Mouse (Mus musculus) liver, embryonic 14.5 days (tissue): Measurements from ENCODE around the gene Plxnb1. TPM values are rescaled to one million over a fixed set of nuclear protein-coding genes. Genes with fewer than 3 reads are reported as not detected.

Source experiments
- ATAC-seq: fragments of 200-750 bp; cut with Nextera tagmentation; 2 replicates; pipeline ENCODE4 v1.8.0; 2017; ENCODE audit warnings: moderate number of reproducible peaks, mild to moderate bottlenecking, moderate library complexity; ENCODE audit not compliant: insufficient read depth
- DNase-seq, 3 experiments: peaks; one replicate each; pipeline ENCODE4 v3.0.0-alpha.2; 2012 to 2013; ENCODE audit warnings: low read depth in 3 of 3, low spot score in 3 of 3
- H3K27ac ChIP-seq: fragments of 300-500 bp; sonication (generic); 2 replicates; pipeline ENCODE4 v1.5.1; 2014; ENCODE audit warnings: moderate library complexity, mild to moderate bottlenecking, control low read depth, inconsistent platforms
- H3K27me3 ChIP-seq: fragments of 300-500 bp; sonication (generic); 2 replicates; pipeline ENCODE4 v1.6.1; 2014; ENCODE audit warnings: mild to moderate bottlenecking, low read length, moderate library complexity; ENCODE audit not compliant: control insufficient read depth, insufficient read depth
- H3K36me3 ChIP-seq: fragments of 300-500 bp; sonication (generic); replicated peaks from 2 replicates; pipeline ENCODE4 v1.6.1; 2014; ENCODE audit warnings: low read depth; ENCODE audit not compliant: control insufficient read depth, insufficient read depth
- H3K4me1 ChIP-seq, 2 experiments: fragments of 200-500 bp in 1 of 2; fragments of 300-500 bp in 1 of 2; sonication (generic) in 1 of 2; replicated peaks; 2 replicates each; pipeline ENCODE4 v1.6.1; 2012 to 2014; ENCODE audit warnings: antibody characterized with exemption in 1 of 2, inconsistent platforms in 1 of 2, low read length in 1 of 2; ENCODE audit not compliant: control insufficient read depth in 2 of 2, insufficient read depth in 2 of 2
- H3K4me2 ChIP-seq: fragments of 300-500 bp; sonication (generic); 2 replicates; pipeline ENCODE4 v1.6.1; 2014; ENCODE audit warnings: low read depth, mild to moderate bottlenecking, control low read depth, moderate library complexity
- H3K4me3 ChIP-seq, 2 experiments: fragments of 200-500 bp in 1 of 2; fragments of 300-500 bp in 1 of 2; sonication (generic) in 1 of 2; 2 replicates each; pipeline ENCODE4 v1.5.1; 2012 to 2014; ENCODE audit warnings: low read depth in 2 of 2, low read length in 2 of 2, mild to moderate bottlenecking in 2 of 2, control low read depth in 1 of 2, inconsistent platforms in 1 of 2, moderate library complexity in 1 of 2; ENCODE audit not compliant: insufficient read depth in 1 of 2
- H3K9ac ChIP-seq: fragments of 300-500 bp; sonication (generic); replicated peaks from 2 replicates; pipeline ENCODE4 v1.6.1; 2014; ENCODE audit warnings: mild to moderate bottlenecking, control low read depth, moderate library complexity
- H3K9me3 ChIP-seq: fragments of 300-500 bp; sonication (generic); 2 replicates; pipeline ENCODE4 v1.6.1; 2016; ENCODE audit warnings: low read length, mixed read lengths; ENCODE audit not compliant: control insufficient read depth
- CTCF ChIP-seq: IDR thresholded peaks from 2 replicates; pipeline ENCODE4 v1.5.1; 2016; ENCODE audit warnings: antibody characterized with exemption, low read depth, control low read depth
- EP300 ChIP-seq: IDR thresholded peaks from 2 replicates; pipeline ENCODE4 v1.6.1; 2016; ENCODE audit warnings: antibody characterized with exemption, low read depth
- WGBS: fragments of 180-500 bp; shearing (Covaris S2); extraction: QIAGEN DNeasy Blood & Tissue Kit; methylation state at CpG from one replicate; pipeline ENCODE4 v1.1.7; 2014; ENCODE audit not compliant: insufficient replicate concordance; 5-methylcytosine and 5-hydroxymethylcytosine counted together
- polyA plus RNA-seq, 2 experiments: library from polyadenylated mRNA; depleted of rRNA in 1 of 2; stranded (reverse) in 1 of 2; unstranded in 1 of 2; fragments of >200 nt; fragmentation: Nextera tagmentation in 1 of 2; extraction: Ambion mirVana in 1 of 2; gene quantifications; 2 replicates each; pipeline versions ENCODE4 v1.2.1 to v1.2.3; 2012 to 2014

Gene Plxnb1
- polyA plus RNA-seq, 2 experiments, result 2.9 to 4.3 TPM

GRCm38 (mm10) chr9:109101933-109102445 is 6.8 kb downstream of the Plxnb1 start:
- Histone ChIP-seq H3K4me3 (no peak overlapping the region), H3K27me3 (no peaks in the 10 kb centered on the region; the same call in 1 of the 2 replicates), H3K4me2 (no peak overlapping the region), H3K36me3 (no peaks in the 10 kb centered on the region), H3K9ac (no peak overlapping the region), H3K4me1 (peaks cover 0 to 8% of the 10 kb centered on the region in 2 experiments; a peak in 1 of 4 replicates), H3K9me3 (no peaks in the 10 kb centered on the region), H3K27ac (no peak overlapping the region)
- ATAC-seq (no peak), DNase-seq (no peak)
- WGBS, result 59% methylated on average over 5 of the region's 5 CpGs
- TF ChIP-seq CTCF, result no peak
- no peak for TF ChIP-seq EP300

GRCm38 (mm10) chr9:109102541-109102940 is 7.4 kb downstream of the Plxnb1 start:
- no peak for DNase-seq
- Histone ChIP-seq H3K27ac (no peak overlapping the region), H3K4me3 (no peak overlapping the region), H3K4me2 (no peak overlapping the region), H3K9ac (no peak overlapping the region), H3K4me1 (peaks cover 0 to 8% of the 10 kb centered on the region in 2 experiments; a peak in 1 of 4 replicates), H3K27me3 (no peaks in the 10 kb centered on the region), H3K9me3 (no peaks in the 10 kb centered on the region), H3K36me3 (no peaks in the 10 kb centered on the region)
- TF ChIP-seq EP300 (no peak), CTCF (no peak)
- ATAC-seq, result no peak
- WGBS, result 69% methylated on average over 3 of the region's 3 CpGs

- no peaks in the 10 kb centered on the region for H3K27me3 ChIP-seq
- no peaks in the 10 kb centered on the region for H3K36me3 ChIP-seq
- WGBS, result 58% methylated on average over 7 of the region's 7 CpGs
- H3K27ac ChIP-seq, result no peak overlapping the region
- H3K9me3 ChIP-seq, result no peaks in the 10 kb centered on the region
- H3K4me1 ChIP-seq, result peaks cover 0 to 5% of the 10 kb centered on the region in 2 experiments; a peak in 1 of 4 replicates
- no peak overlapping the region for H3K9ac ChIP-seq
- ATAC-seq, result no peak
- no peak overlapping the region for H3K4me2 ChIP-seq
- TF ChIP-seq EP300 (no peak), CTCF (no peak)
- no peak overlapping the region for H3K4me3 ChIP-seq
- DNase-seq, result no peak
Measured at GRCm38 (mm10) chr9:109103250-109103649, 8.1 kb downstream of the Plxnb1 start.

- no peaks in the 10 kb centered on the region for H3K4me1 ChIP-seq
- H3K9me3 ChIP-seq, result no peaks in the 10 kb centered on the region
- no peak for TF ChIP-seq CTCF
- TF ChIP-seq EP300, result no peak
- 73% methylated on average over 9 of the region's 9 CpGs for WGBS
- ATAC-seq (no peak), DNase-seq (no peak)
- no peaks in the 10 kb centered on the region for H3K27me3 ChIP-seq
- H3K27ac ChIP-seq, result no peak overlapping the region
- H3K4me3 ChIP-seq, result no peak overlapping the region
- H3K9ac ChIP-seq, result no peak overlapping the region
- H3K4me2 ChIP-seq, result no peak overlapping the region
- no peaks in the 10 kb centered on the region for H3K36me3 ChIP-seq
Measured at GRCm38 (mm10) chr9:109104083-109104482, 8.9 kb downstream of the Plxnb1 start.

- H3K4me1 ChIP-seq, result no peaks in the 10 kb centered on the region
- WGBS, result 73% methylated on average over 12 of the region's 12 CpGs
- TF ChIP-seq EP300 (no peak), CTCF (no peak)
- no peaks in the 10 kb centered on the region for H3K9me3 ChIP-seq
- no peak overlapping the region for H3K4me3 ChIP-seq
- no peak overlapping the region for H3K27ac ChIP-seq
- H3K36me3 ChIP-seq, result no peaks in the 10 kb centered on the region
- no peaks in the 10 kb centered on the region for H3K27me3 ChIP-seq
- DNase-seq (no peak), ATAC-seq (no peak; the same call in 1 of the 2 replicates)
- no peak overlapping the region for H3K9ac ChIP-seq
- no peak overlapping the region for H3K4me2 ChIP-seq
Measured at GRCm38 (mm10) chr9:109105011-109105410, 9.8 kb downstream of the Plxnb1 start.
